Mouse (Mus musculus): ENCODE measurements around the gene Tspan2. TPM values are rescaled to one million over a fixed set of nuclear protein-coding genes. Genes with fewer than 3 reads are reported as not detected.

Gene Tspan2
- polyA plus RNA-seq, 2 experiments, result 6.1 to 8.4 TPM

GRCm38 (mm10) chr3:102752053-102752452 is 17.7 kb downstream of the Tspan2 start:
- Histone ChIP-seq H3K36me3 (ENCODE audit: control insufficient read depth, insufficient read depth, low read length) (0 out of 2 replicates have a peak, but pooled peaks cover 5% of the 10 kb centered on the region), H3K9me3 (ENCODE audit: control insufficient read depth, low read length) (no peaks in the 10 kb centered on the region), H3K4me2 (replicated peaks; ENCODE audit: low read depth, low read length, severe bottlenecking) (no peak overlapping the region), H3K9ac (ENCODE audit: low read depth, low read length, severe bottlenecking) (no peak overlapping the region), H3K4me1 (ENCODE audit: control insufficient read depth, insufficient read depth, low read length) (peaks cover 8% of the 10 kb centered on the region; the same call in 1 of the 2 replicates), H3K27me3 (ENCODE audit: control insufficient read depth, insufficient read depth, low read length) (no peaks in the 10 kb centered on the region), H3K4me3 (replicated peaks; ENCODE audit: low read length) (no peak overlapping the region), H3K27ac (replicated peaks; ENCODE audit: low read depth, low read length) (no peak overlapping the region)
- ATAC-seq (ENCODE audit: low FRiP score, low read depth), result no peak
- DNase-seq (ENCODE audit: low spot score), result no peak
- WGBS, result 91% methylated on average over 4 of the region's 4 CpGs
- no peak for TF ChIP-seq POLR2A (IDR thresholded peaks at IDR 0.05; ENCODE audit: borderline replicate concordance, extremely low read depth, insufficient read depth, insufficient read length)

GRCm38 (mm10) chr3:102752457-102752856 is 18.1 kb downstream of the Tspan2 start:
- ATAC-seq (ENCODE audit: low FRiP score, low read depth) (no peak), DNase-seq (ENCODE audit: low spot score) (no peak)
- no peaks in the 10 kb centered on the region for H3K9me3 ChIP-seq (ENCODE audit: control insufficient read depth, low read length)
- no peak overlapping the region for H3K4me3 ChIP-seq (replicated peaks; ENCODE audit: low read length)
- H3K4me2 ChIP-seq (replicated peaks; ENCODE audit: low read depth, low read length, severe bottlenecking), result no peak overlapping the region
- 0 out of 2 replicates have a peak, but pooled peaks cover 5% of the 10 kb centered on the region for H3K36me3 ChIP-seq (ENCODE audit: control insufficient read depth, insufficient read depth, low read length)
- no peak overlapping the region for H3K27ac ChIP-seq (replicated peaks; ENCODE audit: low read depth, low read length)
- TF ChIP-seq POLR2A (IDR thresholded peaks at IDR 0.05; ENCODE audit: borderline replicate concordance, extremely low read depth, insufficient read depth, insufficient read length), result no peak
- H3K9ac ChIP-seq (ENCODE audit: low read depth, low read length, severe bottlenecking), result no peak overlapping the region
- 66% methylated on average over 5 of the region's 5 CpGs for WGBS
- peaks cover 8% of the 10 kb centered on the region; the same call in 1 of the 2 replicates for H3K4me1 ChIP-seq (ENCODE audit: control insufficient read depth, insufficient read depth, low read length)
- H3K27me3 ChIP-seq (ENCODE audit: control insufficient read depth, insufficient read depth, low read length), result no peaks in the 10 kb centered on the region

GRCm38 (mm10) chr3:102755801-102756200 is 21.5 kb downstream of the Tspan2 start:
- Histone ChIP-seq H3K36me3 (ENCODE audit: control insufficient read depth, insufficient read depth, low read length) (peaks cover 12% of the 10 kb centered on the region; the same call in 1 of the 2 replicates), H3K4me1 (ENCODE audit: control insufficient read depth, insufficient read depth, low read length) (peaks cover 8% of the 10 kb centered on the region; the same call in 1 of the 2 replicates), H3K9ac (ENCODE audit: low read depth, low read length, severe bottlenecking) (no peak overlapping the region), H3K27ac (replicated peaks; ENCODE audit: low read depth, low read length) (no peak overlapping the region), H3K27me3 (ENCODE audit: control insufficient read depth, insufficient read depth, low read length) (no peaks in the 10 kb centered on the region), H3K4me2 (replicated peaks; ENCODE audit: low read depth, low read length, severe bottlenecking) (no peak overlapping the region), H3K9me3 (ENCODE audit: control insufficient read depth, low read length) (no peaks in the 10 kb centered on the region), H3K4me3 (replicated peaks; ENCODE audit: low read length) (no peak overlapping the region)
- no peak for ATAC-seq (ENCODE audit: low FRiP score, low read depth)
- no peak for DNase-seq (ENCODE audit: low spot score)
- 62% methylated on average over 1 of the region's 1 CpGs for WGBS
- TF ChIP-seq POLR2A (IDR thresholded peaks at IDR 0.05; ENCODE audit: borderline replicate concordance, extremely low read depth, insufficient read depth, insufficient read length), result no peak

- DNase-seq (ENCODE audit: low spot score) (no peak), ATAC-seq (ENCODE audit: low FRiP score, low read depth) (no peak)
- H3K4me1 ChIP-seq (ENCODE audit: control insufficient read depth, insufficient read depth, low read length), result peaks cover 8% of the 10 kb centered on the region; the same call in 1 of the 2 replicates
- WGBS, result 86% methylated on average over 6 of the region's 6 CpGs
- no peak for TF ChIP-seq POLR2A (IDR thresholded peaks at IDR 0.05; ENCODE audit: borderline replicate concordance, extremely low read depth, insufficient read depth, insufficient read length)
- H3K27ac ChIP-seq (replicated peaks; ENCODE audit: low read depth, low read length), result no peak overlapping the region
- no peaks in the 10 kb centered on the region for H3K9me3 ChIP-seq (ENCODE audit: control insufficient read depth, low read length)
- no peak overlapping the region for H3K9ac ChIP-seq (ENCODE audit: low read depth, low read length, severe bottlenecking)
- no peaks in the 10 kb centered on the region for H3K27me3 ChIP-seq (ENCODE audit: control insufficient read depth, insufficient read depth, low read length)
- no peak overlapping the region for H3K4me3 ChIP-seq (replicated peaks; ENCODE audit: low read length)
- no peak overlapping the region for H3K4me2 ChIP-seq (replicated peaks; ENCODE audit: low read depth, low read length, severe bottlenecking)
- peaks cover 8% of the 10 kb centered on the region; the same call in 1 of the 2 replicates for H3K36me3 ChIP-seq (ENCODE audit: control insufficient read depth, insufficient read depth, low read length)
Measured at GRCm38 (mm10) chr3:102757019-102757418, 22.7 kb downstream of the Tspan2 start.

GRCm38 (mm10) chr3:102760236-102760635 is 25.9 kb downstream of the Tspan2 start:
- no peak overlapping the region for H3K27ac ChIP-seq (replicated peaks; ENCODE audit: low read depth, low read length)
- TF ChIP-seq POLR2A (IDR thresholded peaks at IDR 0.05; ENCODE audit: borderline replicate concordance, extremely low read depth, insufficient read depth, insufficient read length), result no peak
- WGBS, result 56% methylated on average over 3 of the region's 3 CpGs
- H3K36me3 ChIP-seq (ENCODE audit: control insufficient read depth, insufficient read depth, low read length), result peaks cover 14% of the 10 kb centered on the region; the same call in 1 of the 2 replicates
- H3K4me1 ChIP-seq (ENCODE audit: control insufficient read depth, insufficient read depth, low read length), result no peaks in the 10 kb centered on the region
- H3K27me3 ChIP-seq (ENCODE audit: control insufficient read depth, insufficient read depth, low read length), result no peaks in the 10 kb centered on the region
- DNase-seq (ENCODE audit: low spot score), result no peak
- no peak for ATAC-seq (ENCODE audit: low FRiP score, low read depth)
- H3K4me3 ChIP-seq (replicated peaks; ENCODE audit: low read length), result no peak overlapping the region
- H3K9ac ChIP-seq (ENCODE audit: low read depth, low read length, severe bottlenecking), result no peak overlapping the region
- no peak overlapping the region for H3K4me2 ChIP-seq (replicated peaks; ENCODE audit: low read depth, low read length, severe bottlenecking)
- H3K9me3 ChIP-seq (ENCODE audit: control insufficient read depth, low read length), result no peaks in the 10 kb centered on the region
